Mouse (Mus musculus): ENCODE results near the gene Gm9195. TPM values are rescaled to one million over a fixed set of nuclear protein-coding genes. Genes with fewer than 3 reads are reported as not detected.

Gm9195 gene
- polyA plus RNA-seq, 1 experiment from 2014 or later = not detected

DNA sequence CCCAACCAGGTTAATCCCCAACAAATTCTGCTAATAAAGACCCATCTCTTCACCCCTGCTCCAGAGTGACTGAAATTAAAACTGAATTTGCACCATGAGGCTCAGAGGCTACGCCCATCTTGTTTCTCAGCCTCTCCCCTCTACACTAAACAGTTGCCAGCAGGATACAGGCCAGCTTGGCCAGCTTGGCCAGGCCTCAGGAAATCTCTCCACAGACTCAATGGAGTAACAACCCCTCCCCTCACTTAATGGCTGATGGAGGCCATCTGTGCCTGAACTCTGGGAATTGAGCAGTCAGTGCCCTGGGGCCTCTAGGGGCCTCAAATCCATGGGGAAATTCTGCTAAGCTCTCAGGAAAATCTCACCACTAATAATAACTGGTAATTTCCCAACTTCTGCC, 101.9 kb downstream of the Gm9195 start:
- peak; percentile 36 for DNase-seq (ENCODE audit: low spot score)
- 67% methylated on average over 1 of the region's 1 CpGs for WGBS

DNA sequence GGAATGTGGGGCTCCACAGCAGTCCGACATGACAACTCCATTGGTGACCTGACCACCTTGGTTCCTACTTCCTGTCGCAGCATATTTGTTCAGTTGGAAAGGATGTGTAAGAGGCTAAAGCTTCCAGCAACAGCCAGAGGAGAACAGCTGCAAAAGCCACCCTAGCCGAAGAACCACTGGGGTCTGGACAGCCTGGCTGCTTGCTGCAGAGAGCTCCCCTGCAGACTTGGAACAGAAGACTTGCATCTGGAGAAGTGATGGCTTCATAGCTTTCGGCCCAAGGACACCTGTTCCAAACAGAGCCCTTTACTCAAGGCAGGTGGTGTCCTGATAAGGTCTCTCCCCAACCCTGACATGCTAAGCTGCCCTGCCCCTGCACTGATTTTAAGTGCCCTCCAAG, 102.3 kb downstream of the Gm9195 start:
- DNase-seq (ENCODE audit: low spot score) = peak; percentile 10
- Histone ChIP-seq H3K9me3 (no peaks in the 10 kb centered on the region), H3K4me3 (no peak overlapping the region), H3K4me1 (peaks cover 14% of the 10 kb centered on the region), H3K36me3 (replicated peaks) (no peaks in the 10 kb centered on the region), H3K27ac (replicated peaks) (no peak overlapping the region), H3K27me3 (replicated peaks; ENCODE audit: low read depth, poor library complexity, severe bottlenecking) (no peaks in the 10 kb centered on the region)
- 85% methylated on average over 4 of the region's 4 CpGs for WGBS

More for the DNA sequence above, 101.9 kb downstream of the Gm9195 start:
- H3K36me3 ChIP-seq (replicated peaks) = no peaks in the 10 kb centered on the region
- H3K27me3 ChIP-seq (replicated peaks; ENCODE audit: low read depth, poor library complexity, severe bottlenecking) = no peaks in the 10 kb centered on the region
- no peaks in the 10 kb centered on the region for H3K9me3 ChIP-seq
- no peak overlapping the region for H3K27ac ChIP-seq (replicated peaks)
- H3K4me3 ChIP-seq = no peak overlapping the region
- peaks cover 14% of the 10 kb centered on the region for H3K4me1 ChIP-seq

DNA sequence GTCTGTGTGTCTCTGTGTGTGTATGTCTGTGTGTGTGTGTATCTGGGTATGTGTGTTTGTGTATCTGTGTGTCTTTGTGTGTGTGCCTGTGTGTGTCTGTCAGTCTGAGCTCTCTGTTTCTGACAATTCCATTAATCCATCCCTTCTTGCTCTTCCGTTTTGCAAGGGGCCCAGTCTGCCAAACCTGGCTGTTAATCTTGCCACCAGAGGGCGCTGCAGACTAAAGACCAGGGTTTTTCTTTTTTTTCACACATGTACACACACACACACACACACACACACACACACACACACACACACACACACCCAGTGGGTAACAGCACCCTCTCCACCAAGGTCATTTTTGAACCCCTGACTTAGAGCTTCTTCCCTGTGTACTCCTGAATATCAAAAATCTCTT, 114.4 kb downstream of the Gm9195 start:
- H3K27me3 ChIP-seq (replicated peaks; ENCODE audit: low read depth, poor library complexity, severe bottlenecking) = no peaks in the 10 kb centered on the region
- H3K36me3 ChIP-seq (replicated peaks) = no peaks in the 10 kb centered on the region
- DNase-seq (ENCODE audit: low spot score) = peak; percentile 62
- H3K9me3 ChIP-seq = no peaks in the 10 kb centered on the region
- no peaks in the 10 kb centered on the region for H3K4me1 ChIP-seq
- H3K4me3 ChIP-seq = no peak overlapping the region
- WGBS = 8% methylated on average over 2 of the region's 2 CpGs
- H3K27ac ChIP-seq (replicated peaks) = no peak overlapping the region

Other genes starting within 250 kb of the Gm9195 start
- 42.6 and 43.9 TPM in 2 replicates for gene Fndc3a, start 218.2 kb upstream of the Gm9195 start, polyA plus RNA-seq (2016; fragmentation: Nextera tagmentation; extraction: Ambion mirVana)

Measured in embryonic facial prominence, embryonic 10.5 days (tissue).